Mouse (Mus musculus): ENCODE results near the gene Polr1e.

DNA sequence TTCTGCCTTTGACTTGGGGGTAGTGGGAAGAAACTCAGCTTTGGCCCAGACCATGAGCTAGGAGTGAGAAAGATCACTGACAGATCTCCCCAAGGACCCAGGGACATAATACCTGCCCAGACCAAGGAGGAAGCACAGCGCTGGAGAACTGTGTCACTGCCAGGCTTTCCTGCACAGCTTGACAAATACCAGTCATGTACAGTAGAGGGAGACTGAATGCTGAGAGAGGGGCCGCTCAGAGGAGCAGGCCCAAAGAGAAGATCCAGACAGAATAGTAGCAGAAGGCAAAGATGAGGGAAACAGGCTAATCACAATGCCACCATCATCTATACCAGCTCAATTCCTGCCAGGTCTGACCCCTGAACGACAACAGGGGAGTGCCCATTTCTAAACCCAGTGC, 36.5 kb downstream of the Polr1e start:
- TF ChIP-seq CTCF (IDR thresholded peaks at IDR 0.05; ENCODE audit: borderline replicate concordance, insufficient read depth, low read length) = no peak
- TF ChIP-seq POLR2A (IDR thresholded peaks at IDR 0.05; ENCODE audit: low read depth, low read length) = no peak

All from embryonic fibroblast, embryonic 13.5 days (primary cell).